Mouse (Mus musculus) liver, embryonic 11.5 days (tissue): Measurements from ENCODE around the gene Prg4. TPM values are rescaled to one million over a fixed set of nuclear protein-coding genes. Genes with fewer than 3 reads are reported as not detected.

ENCODE experiments used
- ATAC-seq: fragments of 200-750 bp; cut with Nextera tagmentation; replicated peaks from 2 replicates; pipeline ENCODE4 v1.8.0; 2017; ENCODE audit warnings: moderate number of reproducible peaks, mild to moderate bottlenecking, moderate TSS enrichment, moderate library complexity; ENCODE audit not compliant: low FRiP score
- DNase-seq: peaks from one replicate; pipeline ENCODE4 v3.0.0-alpha.2; 2017; ENCODE audit warnings: low spot score
- H3K27ac ChIP-seq: fragments of 300-500 bp; sonication (generic); 2 replicates; pipeline ENCODE4 v1.5.1; 2014; ENCODE audit warnings: mild to moderate bottlenecking, low read depth, low read length, control low read depth
- H3K27me3 ChIP-seq: fragments of 300-500 bp; sonication (generic); replicated peaks from 2 replicates; pipeline ENCODE4 v1.6.1; 2014; ENCODE audit warnings: low read length, mixed read lengths; ENCODE audit not compliant: control insufficient read depth, insufficient read depth
- H3K36me3 ChIP-seq: fragments of 300-500 bp; sonication (generic); 2 replicates; pipeline ENCODE4 v1.6.1; 2014; ENCODE audit warnings: mild to moderate bottlenecking, low read length, moderate library complexity, mixed read lengths; ENCODE audit not compliant: control insufficient read depth, insufficient read depth
- H3K4me1 ChIP-seq: fragments of 300-500 bp; sonication (generic); replicated peaks from 2 replicates; pipeline ENCODE4 v1.6.1; 2014; ENCODE audit warnings: low read length, mixed read lengths; ENCODE audit not compliant: control insufficient read depth, insufficient read depth
- H3K4me2 ChIP-seq: fragments of 300-500 bp; sonication (generic); 2 replicates; pipeline ENCODE4 v1.6.1; 2014; ENCODE audit warnings: mild to moderate bottlenecking, control low read depth, moderate library complexity
- H3K4me3 ChIP-seq: fragments of 300-500 bp; sonication (generic); 2 replicates; pipeline ENCODE4 v1.5.1; 2014; ENCODE audit warnings: low read depth, low read length, control low read depth
- H3K9ac ChIP-seq: fragments of 300-500 bp; sonication (generic); 2 replicates; pipeline ENCODE4 v1.6.1; 2014; ENCODE audit warnings: low read depth, low read length, control low read depth
- H3K9me3 ChIP-seq: fragments of 300-500 bp; sonication (generic); 2 replicates; pipeline ENCODE4 v1.6.1; 2016; ENCODE audit warnings: low read length, inconsistent platforms, mixed read lengths; ENCODE audit not compliant: control insufficient read depth
- WGBS: fragments of 180-500 bp; shearing (Covaris S2); extraction: QIAGEN DNeasy Blood & Tissue Kit; methylation state at CpG from one replicate; pipeline ENCODE4 v1.1.7; 2014; 5-methylcytosine and 5-hydroxymethylcytosine counted together
- polyA plus RNA-seq: library from polyadenylated mRNA; unstranded; fragments of >200 nt; fragmentation: Nextera tagmentation; extraction: Ambion mirVana; gene quantifications from 2 replicates; pipeline ENCODE4 v1.2.1, GENCODE M21; 2014

Prg4 gene
- 0.38 and 0.45 TPM in 2 replicates for polyA plus RNA-seq

DNA sequence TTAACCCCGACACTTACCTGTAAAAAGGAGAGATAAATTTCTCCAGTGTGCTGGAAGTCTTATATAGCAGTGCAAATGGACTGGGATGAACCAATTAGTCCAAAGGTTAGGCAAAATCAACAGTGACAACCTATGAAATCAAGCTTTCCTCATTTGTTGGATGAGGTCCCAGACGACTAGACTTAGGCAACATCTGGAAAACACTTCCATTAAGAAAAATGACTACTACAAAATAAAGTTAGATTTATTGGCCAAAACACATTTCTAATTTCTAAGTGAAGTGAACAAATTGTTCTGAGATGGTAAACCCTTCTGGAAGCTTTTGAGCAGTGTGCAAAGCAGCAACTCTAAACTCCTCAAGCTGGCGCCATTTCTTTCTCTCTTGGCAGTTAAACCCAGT is at the start of gene Prg4:
TSS of gene Prg4 (minus strand) at position 34 of the 400 bp plus-strand sequence.
- Histone ChIP-seq H3K36me3 (no peaks in the 10 kb centered on the region), H3K4me3 (no peak within 1 kb of the TSS), H3K4me1 (no peaks in the 10 kb centered on the region), H3K27ac (no peak within 1 kb of the TSS), H3K27me3 (no peaks in the 10 kb centered on the region), H3K4me2 (no peak within 1 kb of the TSS), H3K9ac (no peak within 1 kb of the TSS), H3K9me3 (no peaks in the 10 kb centered on the region)
- 83% methylated on average over 3 of the region's 3 CpGs for WGBS
- ATAC-seq (no peak), DNase-seq (no peak)

GRCm38 (mm10) chr1:150513041-150513440 is 47.1 kb upstream of the Prg4 start:
- no peak overlapping the region for H3K4me3 ChIP-seq
- no peak for DNase-seq
- ATAC-seq: no peak
- H3K9me3 ChIP-seq: no peaks in the 10 kb centered on the region
- H3K27me3 ChIP-seq: no peaks in the 10 kb centered on the region
- H3K27ac ChIP-seq: no peak overlapping the region
- H3K9ac ChIP-seq: no peak overlapping the region
- WGBS: 81% methylated on average over 2 of the region's 2 CpGs
- no peaks in the 10 kb centered on the region for H3K4me1 ChIP-seq
- no peaks in the 10 kb centered on the region for H3K36me3 ChIP-seq
- H3K4me2 ChIP-seq: no peak overlapping the region

DNA sequence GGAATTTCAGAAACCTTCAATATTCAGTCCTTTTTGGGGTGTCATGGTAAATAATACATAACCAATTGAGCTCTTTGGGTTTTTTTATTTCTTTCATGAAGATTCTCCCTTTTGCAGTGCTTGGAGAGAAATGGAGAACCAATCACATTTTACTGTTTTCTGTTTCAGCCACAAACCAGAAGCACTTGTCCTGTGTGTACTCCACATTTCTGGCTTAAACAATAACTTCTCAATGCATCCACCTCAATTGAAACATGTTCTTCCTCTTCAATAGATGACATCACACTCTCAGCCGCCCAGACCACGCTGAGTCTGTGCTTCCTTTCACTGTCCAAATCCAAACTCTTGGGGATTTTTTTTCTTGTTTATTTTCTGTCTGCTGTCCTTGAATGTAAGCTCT is 39.8 kb upstream of the Prg4 start:
- 52% methylated on average over 2 of the region's 2 CpGs for WGBS
- Histone ChIP-seq H3K27ac (no peak overlapping the region), H3K4me2 (no peak overlapping the region), H3K4me3 (no peak overlapping the region), H3K27me3 (no peaks in the 10 kb centered on the region), H3K9ac (no peak overlapping the region), H3K36me3 (no peaks in the 10 kb centered on the region), H3K9me3 (no peaks in the 10 kb centered on the region), H3K4me1 (no peaks in the 10 kb centered on the region)
- DNase-seq: no peak
- ATAC-seq: no peak

DNA sequence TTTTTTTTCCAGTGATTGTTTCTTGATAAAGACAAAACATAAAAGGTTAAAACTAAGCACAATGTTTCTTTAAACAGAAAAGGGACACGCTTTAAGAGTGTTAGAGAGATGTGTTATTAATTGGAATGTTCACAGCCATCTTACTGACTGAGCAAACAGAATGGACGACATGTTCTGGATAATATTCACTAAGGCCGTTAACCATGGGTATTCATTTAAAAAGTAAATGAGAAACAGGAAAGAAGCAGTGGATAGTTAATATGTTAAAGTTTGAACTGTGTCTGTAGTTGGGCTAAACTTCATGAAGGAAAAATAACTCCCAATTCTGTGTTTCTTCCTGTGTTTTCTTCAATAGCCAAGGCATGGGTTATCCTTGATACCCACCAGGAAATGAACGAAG is 37.4 kb upstream of the Prg4 start:
- H3K27me3 ChIP-seq: no peaks in the 10 kb centered on the region
- 0 out of 2 replicates have a peak, but pooled peaks cover under 1% of the 10 kb centered on the region for H3K9me3 ChIP-seq
- WGBS: 81% methylated on average over 4 of the region's 4 CpGs
- no peaks in the 10 kb centered on the region for H3K36me3 ChIP-seq
- no peak overlapping the region for H3K4me2 ChIP-seq
- no peak overlapping the region for H3K4me3 ChIP-seq
- DNase-seq: no peak
- no peak overlapping the region for H3K27ac ChIP-seq
- ATAC-seq: no peak
- H3K9ac ChIP-seq: no peak overlapping the region
- no peaks in the 10 kb centered on the region for H3K4me1 ChIP-seq

DNA sequence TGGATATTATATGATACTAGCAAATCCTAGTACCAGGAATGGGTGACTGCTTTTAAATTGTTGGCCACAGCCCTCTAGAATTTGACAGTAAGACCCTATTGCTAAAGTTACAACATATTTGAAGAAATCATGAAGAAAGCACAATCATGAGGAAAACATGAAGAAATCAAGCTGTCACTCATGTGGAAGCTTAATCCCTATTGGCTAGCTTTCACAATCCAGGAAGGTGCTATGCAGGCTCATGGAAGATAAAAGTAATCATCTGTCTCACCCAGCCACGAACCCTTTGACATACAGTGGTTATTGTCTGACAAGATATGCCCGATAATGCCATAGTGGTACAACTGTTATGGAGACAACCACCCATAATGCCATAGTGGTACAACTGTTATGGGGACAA is 32.2 kb upstream of the Prg4 start:
- WGBS: 71% methylated on average over 2 of the region's 2 CpGs
- ATAC-seq (no peak), DNase-seq (no peak)
- Histone ChIP-seq H3K9ac (no peak overlapping the region), H3K4me1 (no peaks in the 10 kb centered on the region), H3K9me3 (0 out of 2 replicates have a peak, but pooled peaks cover 2% of the 10 kb centered on the region), H3K36me3 (no peaks in the 10 kb centered on the region), H3K27me3 (no peaks in the 10 kb centered on the region), H3K27ac (no peak overlapping the region), H3K4me2 (no peak overlapping the region), H3K4me3 (no peak overlapping the region)

- H3K4me1 ChIP-seq: no peaks in the 10 kb centered on the region
- H3K4me3 ChIP-seq: no peak overlapping the region
- H3K9ac ChIP-seq: no peak overlapping the region
- H3K27ac ChIP-seq: no peak overlapping the region
- H3K4me2 ChIP-seq: no peak overlapping the region
- DNase-seq (no peak), ATAC-seq (no peak)
- no peaks in the 10 kb centered on the region for H3K36me3 ChIP-seq
- 0 out of 2 replicates have a peak, but pooled peaks cover 2% of the 10 kb centered on the region for H3K9me3 ChIP-seq
- H3K27me3 ChIP-seq: no peaks in the 10 kb centered on the region
- WGBS: 59% methylated on average over 2 of the region's 2 CpGs
Observed at GRCm38 (mm10) chr1:150497690-150498089, 31.7 kb upstream of the Prg4 start.

- ATAC-seq (no peak; the same call in 1 of the 2 replicates), DNase-seq (no peak)
- Histone ChIP-seq H3K9ac (no peak overlapping the region), H3K27ac (no peak overlapping the region), H3K36me3 (no peaks in the 10 kb centered on the region), H3K4me1 (no peaks in the 10 kb centered on the region), H3K4me3 (no peak overlapping the region), H3K4me2 (no peak overlapping the region), H3K27me3 (no peaks in the 10 kb centered on the region), H3K9me3 (0 out of 2 replicates have a peak, but pooled peaks cover 2% of the 10 kb centered on the region)
- 70% methylated on average over 6 of the region's 6 CpGs for WGBS
Observed at GRCm38 (mm10) chr1:150496626-150497302, 30.8 kb upstream of the Prg4 start.

DNA sequence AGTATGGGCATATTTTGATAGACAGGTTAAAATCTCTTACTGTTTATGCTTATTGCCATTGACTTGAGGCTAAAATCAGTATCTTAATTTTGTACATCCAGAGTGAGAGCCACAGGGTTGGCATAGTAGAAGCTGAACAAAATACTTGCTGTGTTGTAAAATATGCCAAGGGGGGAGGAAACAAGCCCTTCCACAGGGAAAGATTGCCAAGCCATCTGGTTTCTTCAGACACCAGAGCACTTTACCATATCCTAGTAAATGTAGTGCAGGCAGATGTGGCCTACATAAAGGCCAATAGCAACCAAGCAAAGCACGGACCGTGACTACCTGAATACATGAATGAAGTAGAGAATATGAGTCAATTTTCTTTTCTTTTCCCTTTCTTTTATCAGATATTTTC is 23.2 kb upstream of the Prg4 start:
- H3K9me3 ChIP-seq: no peaks in the 10 kb centered on the region
- H3K4me2 ChIP-seq: no peak overlapping the region
- DNase-seq (no peak), ATAC-seq (no peak)
- H3K4me3 ChIP-seq: no peak overlapping the region
- no peak overlapping the region for H3K9ac ChIP-seq
- 96% methylated on average over 2 of the region's 2 CpGs for WGBS
- H3K27me3 ChIP-seq: no peaks in the 10 kb centered on the region
- no peaks in the 10 kb centered on the region for H3K36me3 ChIP-seq
- H3K27ac ChIP-seq: no peak overlapping the region
- H3K4me1 ChIP-seq: no peaks in the 10 kb centered on the region

- Histone ChIP-seq H3K27ac (no peak overlapping the region), H3K4me2 (no peak overlapping the region), H3K4me3 (no peak overlapping the region), H3K9ac (no peak overlapping the region), H3K4me1 (no peaks in the 10 kb centered on the region), H3K9me3 (no peaks in the 10 kb centered on the region), H3K27me3 (no peaks in the 10 kb centered on the region), H3K36me3 (no peaks in the 10 kb centered on the region)
- 75% methylated on average over 5 of the region's 5 CpGs for WGBS
- ATAC-seq: no peak
- DNase-seq: no peak
Observed at GRCm38 (mm10) chr1:150480674-150481073, 14.7 kb upstream of the Prg4 start.
